Mouse (Mus musculus) kidney, postnatal 0 days (tissue): Measurements from ENCODE around the gene Ndufaf2. TPM values are rescaled to one million over a fixed set of nuclear protein-coding genes. Genes with fewer than 3 reads are reported as not detected.

Experiments used
- ATAC-seq: fragments of 200-750 bp; cut with Nextera tagmentation; replicated peaks from 2 replicates; pipeline ENCODE4 v1.8.0; 2017; ENCODE audit warnings: low read depth, moderate number of reproducible peaks, moderate TSS enrichment, moderate library complexity; ENCODE audit not compliant: low FRiP score
- DNase-seq: peaks from one replicate; pipeline ENCODE4 v3.0.0-alpha.2; 2016; ENCODE audit warnings: low spot score
- H3K27ac ChIP-seq: fragments of 300-500 bp; sonication (generic); 2 replicates; pipeline ENCODE4 v1.5.1; 2014; ENCODE audit warnings: mild to moderate bottlenecking
- H3K27me3 ChIP-seq: fragments of 300-500 bp; sonication (generic); 2 replicates; pipeline ENCODE4 v1.6.1; 2014; ENCODE audit warnings: low read length, mixed read lengths; ENCODE audit not compliant: insufficient read depth
- H3K36me3 ChIP-seq: fragments of 300-500 bp; sonication (generic); 2 replicates; pipeline ENCODE4 v1.6.1; 2014; ENCODE audit warnings: low read length, mixed read lengths; ENCODE audit not compliant: insufficient read depth
- H3K4me1 ChIP-seq: fragments of 300-500 bp; sonication (generic); replicated peaks from 2 replicates; pipeline ENCODE4 v1.6.1; 2014; ENCODE audit warnings: antibody characterized with exemption, low read length, mixed read lengths; ENCODE audit not compliant: insufficient read depth
- H3K4me2 ChIP-seq: fragments of 300-500 bp; sonication (generic); 2 replicates; pipeline ENCODE4 v1.6.1; 2014; ENCODE audit warnings: mild to moderate bottlenecking, low read length, moderate library complexity, mixed read lengths
- H3K4me3 ChIP-seq: fragments of 300-500 bp; sonication (generic); replicated peaks from 2 replicates; pipeline ENCODE4 v1.5.1; 2014; ENCODE audit warnings: low read depth, low read length
- H3K9ac ChIP-seq: fragments of 300-500 bp; sonication (generic); 2 replicates; pipeline ENCODE4 v1.6.1; 2014; ENCODE audit warnings: low read depth, low read length
- H3K9me3 ChIP-seq: fragments of 300-500 bp; sonication (generic); replicated peaks from 2 replicates; pipeline ENCODE4 v1.6.1; 2016; ENCODE audit warnings: low read length, inconsistent platforms, mixed read lengths
- CTCF ChIP-seq: IDR thresholded peaks from 2 replicates; pipeline ENCODE4 v1.5.1; 2016; ENCODE audit warnings: antibody characterized with exemption, low read depth, mild to moderate bottlenecking, moderate library complexity
- WGBS: fragments of 180-500 bp; shearing (Covaris S2); extraction: QIAGEN DNeasy Blood & Tissue Kit; methylation state at CpG from one replicate; pipeline ENCODE4 v1.1.7; 2014; 5-methylcytosine and 5-hydroxymethylcytosine counted together
- polyA plus RNA-seq: library from polyadenylated mRNA; unstranded; fragments of >200 nt; fragmentation: Nextera tagmentation; extraction: Ambion mirVana; gene quantifications from 2 replicates; pipeline ENCODE4 v1.2.1, GENCODE M21; 2015

Ndufaf2 gene
- polyA plus RNA-seq, 1 experiment from 2014 or later: 79.3 TPM

GRCm38 (mm10) chr13:108164621-108165020 is 6.2 kb upstream of the Ndufaf2 start:
- ATAC-seq (no peak), DNase-seq (no peak)
- Histone ChIP-seq H3K4me3 (no peak overlapping the region), H3K9ac (no peak overlapping the region), H3K4me1 (peaks cover 4% of the 10 kb centered on the region; the same call in 1 of the 2 replicates), H3K27ac (no peak overlapping the region), H3K36me3 (no peaks in the 10 kb centered on the region), H3K27me3 (no peaks in the 10 kb centered on the region), H3K9me3 (no peaks in the 10 kb centered on the region), H3K4me2 (no peak overlapping the region)
- no peak for TF ChIP-seq CTCF
- 88% methylated on average over 3 of the region's 3 CpGs for WGBS

GRCm38 (mm10) chr13:108163912-108164311 is 5.5 kb upstream of the Ndufaf2 start:
- TF ChIP-seq CTCF: no peak
- Histone ChIP-seq H3K4me3 (no peak overlapping the region), H3K27me3 (no peaks in the 10 kb centered on the region), H3K9me3 (no peaks in the 10 kb centered on the region), H3K4me2 (no peak overlapping the region), H3K36me3 (no peaks in the 10 kb centered on the region), H3K9ac (no peak overlapping the region), H3K27ac (no peak overlapping the region), H3K4me1 (peaks cover 9% of the 10 kb centered on the region)
- DNase-seq (no peak), ATAC-seq (no peak)
- WGBS: 96% methylated on average over 9 of the region's 9 CpGs

- Histone ChIP-seq H3K4me3 (no peak overlapping the region), H3K27ac (no peak overlapping the region), H3K27me3 (no peaks in the 10 kb centered on the region), H3K9me3 (no peaks in the 10 kb centered on the region), H3K4me2 (no peak overlapping the region), H3K4me1 (peaks cover 9% of the 10 kb centered on the region), H3K9ac (no peak overlapping the region), H3K36me3 (no peaks in the 10 kb centered on the region)
- ATAC-seq: no peak
- 59% methylated on average over 7 of the region's 7 CpGs for WGBS
- peak; percentile 73 for DNase-seq
- peak; percentile 72 for TF ChIP-seq CTCF
Observed at GRCm38 (mm10) chr13:108159963-108160362, 1.5 kb upstream of the Ndufaf2 start.

GRCm38 (mm10) chr13:108159241-108159575 is 785 bp upstream of the Ndufaf2 start:
- Histone ChIP-seq H3K36me3 (no peaks in the 10 kb centered on the region), H3K27ac (0 out of 2 replicates have a peak overlapping the region, but pooled peaks have one; percentile 19), H3K27me3 (no peaks in the 10 kb centered on the region), H3K4me3 (peak overlapping the region; percentile 85), H3K4me2 (peak overlapping the region; percentile 88), H3K4me1 (peaks cover 9% of the 10 kb centered on the region), H3K9me3 (no peaks in the 10 kb centered on the region), H3K9ac (peak overlapping the region; percentile 68)
- DNase-seq (no peak), ATAC-seq (no peak)
- TF ChIP-seq CTCF: no peak
- WGBS: 6% methylated on average over 8 of the region's 8 CpGs

- Histone ChIP-seq H3K9me3 (no peaks in the 10 kb centered on the region), H3K9ac (peak overlapping the region; percentile 68), H3K27ac (0 out of 2 replicates have a peak overlapping the region, but pooled peaks have one; percentile 19), H3K36me3 (no peaks in the 10 kb centered on the region), H3K4me2 (peak overlapping the region; percentile 88), H3K4me3 (peak overlapping the region; percentile 85), H3K4me1 (peaks cover 9% of the 10 kb centered on the region), H3K27me3 (no peaks in the 10 kb centered on the region)
- ATAC-seq: no peak
- peak; percentile 46 for DNase-seq
- WGBS: 2% methylated on average over 41 of the region's 42 CpGs
- TF ChIP-seq CTCF: no peak
Observed at GRCm38 (mm10) chr13:108157732-108158464, 525 bp downstream of the Ndufaf2 start.

GRCm38 (mm10) chr13:108157156-108157555 is 1.3 kb downstream of the Ndufaf2 start:
- no peak for TF ChIP-seq CTCF
- Histone ChIP-seq H3K4me1 (peaks cover 9% of the 10 kb centered on the region), H3K27ac (no peak overlapping the region), H3K36me3 (no peaks in the 10 kb centered on the region), H3K9me3 (no peaks in the 10 kb centered on the region), H3K27me3 (no peaks in the 10 kb centered on the region), H3K4me3 (no peak overlapping the region), H3K4me2 (no peak overlapping the region), H3K9ac (no peak overlapping the region)
- WGBS: 83% methylated on average over 2 of the region's 2 CpGs
- ATAC-seq (no peak), DNase-seq (no peak)
